Mouse (Mus musculus): ENCODE data around the gene Col6a6.
"Not testable (repeated sequence)": the region's sequence is repeated elsewhere in the genome, so short reads cannot be mapped to it uniquely, and the experiment has no call there.

GRCm38 (mm10) chr9:105641377-105641776 lies 186.6 kb downstream of the Col6a6 start:
- TF ChIP-seq CTCF (conservative IDR thresholded peaks at IDR 0.05; ENCODE audit: insufficient read depth, insufficient read length, low read depth, low read length); POLR2A (IDR thresholded peaks at IDR 0.05; ENCODE audit: low read depth, low read length): not testable (repeated sequence)
